Comparison of ENCODE assay signal across 8 mouse cellular contexts in genomic region chr4:121016021-121016898, GRCm38 (mm10). TPM values are rescaled to one million over a fixed set of nuclear protein-coding genes. Genes with fewer than 3 reads are reported as not detected.
DNase-seq lines count a peak whose midpoint lies in the region; ATAC-seq and TF ChIP-seq lines count a peak whose summit lies in the region.

No protein-coding gene starts in this region.

- TF ChIP-seq CTCF in kidney, adult 2 months (conservative IDR thresholded peaks at IDR 0.05; ENCODE audit: insufficient read depth, insufficient read length, low read depth, low read length): no peak
- TF ChIP-seq CTCF in bone marrow, adult 2 months (IDR thresholded peaks at IDR 0.05; ENCODE audit: control insufficient read depth, insufficient read depth, low read length): 0 out of 2 replicates have a peak, but pooled peaks have one; percentile 2
- TF ChIP-seq CTCF in thymus, adult 2 months (IDR thresholded peaks at IDR 0.05; ENCODE audit: borderline replicate concordance, control insufficient read depth, extremely low read depth, insufficient read depth, low read length, poor library complexity): no peak

- no peaks in the 10 kb centered on the region for H3K27me3 ChIP-seq in kidney, adult 2 months (replicated peaks; ENCODE audit: control insufficient read depth, insufficient read depth, low read length)
- H3K27me3 ChIP-seq in hindbrain, embryonic 15.5 days: no peaks in the 10 kb centered on the region
- no peaks in the 10 kb centered on the region for H3K27me3 ChIP-seq in limb, embryonic 15.5 days
- no peaks in the 10 kb centered on the region for H3K27me3 ChIP-seq in thymus, adult 2 months (ENCODE audit: control insufficient read depth, insufficient read depth, low read length)

- H3K36me3 ChIP-seq in kidney, adult 2 months (ENCODE audit: control insufficient read depth, insufficient read depth, low read length): no peaks in the 10 kb centered on the region
- no peaks in the 10 kb centered on the region for H3K36me3 ChIP-seq in hindbrain, embryonic 15.5 days
- H3K36me3 ChIP-seq in limb, embryonic 15.5 days: no peaks in the 10 kb centered on the region
- no peaks in the 10 kb centered on the region for H3K36me3 ChIP-seq in thymus, adult 2 months (ENCODE audit: control insufficient read depth, insufficient read depth, low read length)

- no peak for TF ChIP-seq POLR2A in kidney, adult 2 months (IDR thresholded peaks at IDR 0.05; ENCODE audit: low read depth, low read length)
- no peak for TF ChIP-seq POLR2A in bone marrow, adult 2 months (IDR thresholded peaks at IDR 0.05; ENCODE audit: borderline replicate concordance, control insufficient read depth, low read depth, low read length)
- no peak for TF ChIP-seq POLR2A in thymus, adult 2 months (IDR thresholded peaks at IDR 0.05; ENCODE audit: control insufficient read depth, extremely low read depth, insufficient read depth, low read length, poor library complexity)

- ATAC-seq in erythroid progenitor cell, adult 5-6 weeks (replicated peaks; ENCODE audit: low FRiP score, poor library complexity, severe bottlenecking): peak; percentile 31
- ATAC-seq in hindbrain, embryonic 15.5 days (ENCODE audit: low FRiP score, low read depth): peak; percentile 44
- ATAC-seq in limb, embryonic 15.5 days (ENCODE audit: insufficient number of reproducible peaks, low FRiP score, low TSS enrichment, low read depth): peak; percentile 32; the same call in 1 of the 2 replicates

- peak overlapping the region; percentile 80 for H3K4me3 ChIP-seq in kidney, adult 2 months (ENCODE audit: insufficient read depth, low read depth, low read length)
- peak overlapping the region; percentile 90 for H3K4me3 ChIP-seq in bone marrow, adult 2 months (replicated peaks; ENCODE audit: control insufficient read depth, low read depth, low read length)
- peak overlapping the region; percentile 76 for H3K4me3 ChIP-seq in hindbrain, embryonic 15.5 days
- H3K4me3 ChIP-seq in limb, embryonic 15.5 days: peak overlapping the region; percentile 96
- H3K4me3 ChIP-seq in thymus, adult 2 months (ENCODE audit: control insufficient read depth, insufficient read depth, low read length): peak overlapping the region; percentile 77

- no peak overlapping the region; the same call in 1 of the 2 replicates for H3K27ac ChIP-seq in kidney, adult 2 months (ENCODE audit: insufficient read depth, low read depth, low read length)
- H3K27ac ChIP-seq in bone marrow, adult 2 months (ENCODE audit: control insufficient read depth, insufficient read depth, low read depth, low read length, poor library complexity): peak overlapping the region; percentile 96
- H3K27ac ChIP-seq in hindbrain, embryonic 15.5 days (replicated peaks): peak overlapping the region; percentile 82
- H3K27ac ChIP-seq in limb, embryonic 15.5 days: peak overlapping the region; percentile 77
- peak overlapping the region; percentile 25; the same call in 1 of the 2 replicates for H3K27ac ChIP-seq in thymus, adult 2 months (ENCODE audit: control insufficient read depth, insufficient read depth, low read length)

- DNase-seq in kidney, adult 2 months: peak; percentile 52
- no peak for DNase-seq in kidney, adult 11 months
- peak; percentile 50 for DNase-seq in naive thymus-derived CD4-positive, alpha-beta T cell, adult 2 months (ENCODE audit: low read depth)
- DNase-seq in thymus, adult 2 months: peak; percentile 49

- peak overlapping the region; percentile 81 for H3K9ac ChIP-seq in hindbrain, embryonic 15.5 days
- peak overlapping the region; percentile 90 for H3K9ac ChIP-seq in limb, embryonic 15.5 days

- 2% methylated on average over 40 of the region's 40 CpGs for WGBS in kidney, adult 2 months
- WGBS in bone marrow, adult 2 months: under 1% methylated on average over 40 of the region's 40 CpGs
- WGBS in hindbrain, embryonic 15.5 days: 5% methylated on average over 38 of the region's 40 CpGs
- WGBS in limb, embryonic 15.5 days: 5% methylated on average over 40 of the region's 40 CpGs
- 1% methylated on average over 40 of the region's 40 CpGs for WGBS in thymus, adult 2 months

- peaks cover 10% of the 10 kb centered on the region; the same call in 1 of the 2 replicates for H3K4me1 ChIP-seq in kidney, adult 2 months (ENCODE audit: control insufficient read depth, insufficient read depth, low read length)
- H3K4me1 ChIP-seq in bone marrow, adult 2 months (ENCODE audit: control insufficient read depth, insufficient read depth, low read length): no peaks in the 10 kb centered on the region; the same call in 1 of the 2 replicates
- peaks cover 28% of the 10 kb centered on the region for H3K4me1 ChIP-seq in hindbrain, embryonic 15.5 days (replicated peaks)
- H3K4me1 ChIP-seq in limb, embryonic 15.5 days: peaks cover 11% of the 10 kb centered on the region
- H3K4me1 ChIP-seq in thymus, adult 2 months (replicated peaks; ENCODE audit: control insufficient read depth, insufficient read depth, low read length): peaks cover 4% of the 10 kb centered on the region

- H3K4me2 ChIP-seq in hindbrain, embryonic 15.5 days: peak overlapping the region; percentile 68
- peak overlapping the region; percentile 90 for H3K4me2 ChIP-seq in limb, embryonic 15.5 days

- H3K9me3 ChIP-seq in hindbrain, embryonic 15.5 days: no peaks in the 10 kb centered on the region
- H3K9me3 ChIP-seq in limb, embryonic 15.5 days: no peaks in the 10 kb centered on the region

RNA-seq across cellular contexts. Expression of gene Smap2, which starts 0.8 kb away (rescaled TPM):
- 20.5 and 27.3 TPM in 2 replicates for polyA plus RNA-seq in kidney, adult 2 months (2012; rRNA removed)
- 43.1 and 60.0 TPM in 2 replicates for polyA plus RNA-seq in bone marrow, adult 2 months (2011; ENCODE audit: insufficient read depth, insufficient read length, low replicate concordance, missing spikeins)
- 44.0 and 57.3 TPM in 2 replicates for total RNA-seq in erythroid progenitor cell, adult 5-6 weeks (2015; ENCODE audit: low replicate concordance)
- 28.8 and 31.5 TPM in 2 replicates for total RNA-seq in erythroid progenitor cell, adult 5-6 weeks (2017; ENCODE audit: low replicate concordance)
- polyA plus RNA-seq in hindbrain, embryonic 15.5 days (2015; fragmentation: Nextera tagmentation; extraction: Ambion mirVana): 42.1 and 48.4 TPM in 2 replicates
- 11.6 and 13.2 TPM in 2 replicates for polyA plus RNA-seq in limb, embryonic 15.5 days (2015; fragmentation: Nextera tagmentation; extraction: Ambion mirVana)
- 87.4 and 88.9 TPM in 2 replicates for polyA plus RNA-seq in thymus, adult 2 months (2012; rRNA removed)

RNA-seq across cellular contexts. Expression of gene Col9a2, which starts 22.9 kb away (rescaled TPM):
- not detected in 2 replicates for polyA plus RNA-seq in kidney, adult 2 months (2012; rRNA removed)
- polyA plus RNA-seq in bone marrow, adult 2 months (2011; ENCODE audit: insufficient read depth, insufficient read length, low replicate concordance, missing spikeins): not detected in 2 replicates
- total RNA-seq in erythroid progenitor cell, adult 5-6 weeks (2015; ENCODE audit: low replicate concordance): not detected in 2 replicates
- not detected in 2 replicates for total RNA-seq in erythroid progenitor cell, adult 5-6 weeks (2017; ENCODE audit: low replicate concordance)
- 22.7 and 27.8 TPM in 2 replicates for polyA plus RNA-seq in hindbrain, embryonic 15.5 days (2015; fragmentation: Nextera tagmentation; extraction: Ambion mirVana)
- 110 and 122 TPM in 2 replicates for polyA plus RNA-seq in limb, embryonic 15.5 days (2015; fragmentation: Nextera tagmentation; extraction: Ambion mirVana)
- 0.20 and 0.38 TPM in 2 replicates for polyA plus RNA-seq in thymus, adult 2 months (2012; rRNA removed)

Comparison
In these comparisons a context has a peak if more than half of its experiments do, and no peak if none do; other contexts are left out.
1. RNA of gene Col9a2, which starts 22.9 kb away (polyA plus RNA-seq): 110 to 122 TPM in limb, embryonic 15.5 days and 22.7 to 27.8 TPM in hindbrain, embryonic 15.5 days; 0.20 to 0.38 TPM in thymus, adult 2 months, not detected in kidney, adult 2 months and not detected in bone marrow, adult 2 months; every median in the first group is over 10 times any median in the second.
2. Peak in every context shown above with its lines, with median percentiles within 50 percentile points of each other: H3K4me3 ChIP-seq and ATAC-seq.